ENCODE assay signal across 11 mouse cellular contexts in genomic region chr2:157064136-157064535, GRCm38 (mm10). TPM values are rescaled to one million over a fixed set of nuclear protein-coding genes. Genes with fewer than 3 reads are reported as not detected.
A peak's percentile ranks its signal among the peaks of the same experiment; 100 is the strongest.
DNase-seq lines count a peak whose midpoint lies in the region; ATAC-seq and TF ChIP-seq lines count a peak whose summit lies in the region.
"Had no signal": no experiment of that assay in that cellular context is flagged by ENCODE, and none has a peak within 500 bp of the region (broad histone marks: within the 10 kb centered on the region; RNA-seq: fewer than 3 reads in every experiment).

No protein-coding gene starts in this region.

- peak overlapping the region; percentile 65; the same call in 1 of the 2 replicates for H3K27ac ChIP-seq in heart, embryonic 10.5 days
- no peak overlapping the region for H3K27ac ChIP-seq in heart, embryonic 11.5 days (ENCODE audit: low read depth, low read length)
- H3K27ac ChIP-seq in spleen, adult 2 months (ENCODE audit: insufficient read depth, low read length) = 0 out of 2 replicates have a peak overlapping the region, but pooled peaks have one; percentile 4
- peak overlapping the region; percentile 23; the same call in 1 of the 2 replicates for H3K27ac ChIP-seq in neural tube, embryonic 14.5 days (ENCODE audit: low read depth, low read length)
- H3K27ac ChIP-seq: stomach, embryonic 15.5 days had no signal

- H3K4me3 ChIP-seq in heart, embryonic 10.5 days = no peak overlapping the region
- H3K4me3 ChIP-seq in heart, embryonic 11.5 days (ENCODE audit: low read depth, low read length) = no peak overlapping the region
- H3K4me3 ChIP-seq in spleen, adult 2 months (ENCODE audit: extremely low read depth, insufficient read depth, insufficient read length) = no peak overlapping the region
- no peak overlapping the region for H3K4me3 ChIP-seq in neural tube, embryonic 14.5 days (ENCODE audit: low read depth, low read length)
- H3K4me3 ChIP-seq: stomach, embryonic 15.5 days had no signal

- peaks cover 63% of the 10 kb centered on the region for H3K4me1 ChIP-seq in heart, embryonic 10.5 days
- H3K4me1 ChIP-seq in heart, embryonic 11.5 days (ENCODE audit: control insufficient read depth, insufficient read depth, low read length) = peaks cover 46% of the 10 kb centered on the region
- H3K4me1 ChIP-seq in spleen, adult 2 months (ENCODE audit: control insufficient read depth, insufficient read depth, insufficient read length) = peaks cover 16% of the 10 kb centered on the region; the same call in 1 of the 2 replicates
- peaks cover 46% of the 10 kb centered on the region for H3K4me1 ChIP-seq in neural tube, embryonic 14.5 days (ENCODE audit: control insufficient read depth, insufficient read depth, low read length)

- no peak overlapping the region for H3K9ac ChIP-seq in heart, embryonic 11.5 days (ENCODE audit: low read depth, low read length)
- H3K9ac ChIP-seq in neural tube, embryonic 14.5 days (replicated peaks; ENCODE audit: low read depth, low read length) = no peak overlapping the region
- H3K9ac ChIP-seq: stomach, embryonic 15.5 days had no signal

- H3K9me3 ChIP-seq in heart, embryonic 10.5 days = no peaks in the 10 kb centered on the region
- H3K9me3 ChIP-seq in heart, embryonic 11.5 days (replicated peaks; ENCODE audit: control insufficient read depth, low read length) = no peaks in the 10 kb centered on the region
- H3K9me3 ChIP-seq in neural tube, embryonic 14.5 days (ENCODE audit: control insufficient read depth, low read length) = no peaks in the 10 kb centered on the region
- H3K9me3 ChIP-seq: G1E; stomach, embryonic 15.5 days had no signal

- peaks cover 24% of the 10 kb centered on the region for H3K36me3 ChIP-seq in heart, embryonic 10.5 days
- H3K36me3 ChIP-seq in heart, embryonic 11.5 days (ENCODE audit: control insufficient read depth, insufficient read depth, low read length) = peaks cover 3% of the 10 kb centered on the region; the same call in 1 of the 2 replicates
- no peaks in the 10 kb centered on the region for H3K36me3 ChIP-seq in spleen, adult 2 months (ENCODE audit: control insufficient read depth, insufficient read depth, low read length)
- H3K36me3 ChIP-seq in neural tube, embryonic 14.5 days (ENCODE audit: control insufficient read depth, insufficient read depth, low read length) = peaks cover 11% of the 10 kb centered on the region; the same call in 1 of the 2 replicates
- H3K36me3 ChIP-seq: G1E had no signal

- ATAC-seq in heart, embryonic 11.5 days (replicated peaks; ENCODE audit: insufficient number of reproducible peaks, low FRiP score, low TSS enrichment) = no peak
- peak; percentile 27 to 40 for ATAC-seq in hematopoietic stem cell, adult 5-6 weeks (replicated peaks in 1 of 2; ENCODE audit: insufficient read depth in 1 of 2, low FRiP score in 2 of 2, low TSS enrichment in 1 of 2, low read depth in 1 of 2, poor library complexity in 2 of 2, severe bottlenecking in 2 of 2)
- ATAC-seq in neural tube, embryonic 14.5 days (ENCODE audit: low read depth) = peak; percentile 19; the same call in 1 of the 2 replicates

- DNase-seq in heart, embryonic 10.5 days (ENCODE audit: low spot score) = no peak
- DNase-seq in spleen, adult 2 months (ENCODE audit: low read depth in 1 of 2, low spot score in 2 of 2) = no peak
- DNase-seq in spleen, adult 12 weeks (ENCODE audit: low spot score) = no peak
- no peak for DNase-seq in embryo, embryonic 10.5 days (ENCODE audit: low spot score)
- no peak for DNase-seq in B cell, adult 2 months

- no peak for TF ChIP-seq POLR2A in spleen, adult 2 months (IDR thresholded peaks at IDR 0.05; ENCODE audit: low read depth, low read length)

- no peak overlapping the region for H3K4me2 ChIP-seq in heart, embryonic 11.5 days
- H3K4me2 ChIP-seq in neural tube, embryonic 14.5 days (ENCODE audit: low read depth, low read length) = no peak overlapping the region
- H3K4me2 ChIP-seq: stomach, embryonic 15.5 days had no signal

- no peaks in the 10 kb centered on the region for H3K27me3 ChIP-seq in heart, embryonic 10.5 days (ENCODE audit: insufficient read depth, poor library complexity, severe bottlenecking)
- H3K27me3 ChIP-seq in heart, embryonic 11.5 days (ENCODE audit: control insufficient read depth, insufficient read depth, low read length) = no peaks in the 10 kb centered on the region
- no peaks in the 10 kb centered on the region for H3K27me3 ChIP-seq in spleen, adult 2 months (ENCODE audit: control insufficient read depth, insufficient read depth, low read length)
- no peaks in the 10 kb centered on the region for H3K27me3 ChIP-seq in neural tube, embryonic 14.5 days (ENCODE audit: control insufficient read depth, insufficient read depth, low read length)
- H3K27me3 ChIP-seq: stomach, embryonic 15.5 days had no signal

- no peak for TF ChIP-seq CTCF in spleen, adult 2 months (IDR thresholded peaks at IDR 0.05; ENCODE audit: extremely low read depth, insufficient read depth, insufficient read length, insufficient replicate concordance)

- 76% methylated on average over 7 of the region's 7 CpGs for WGBS in heart, embryonic 10.5 days
- WGBS in heart, embryonic 11.5 days (ENCODE audit: insufficient replicate concordance) = 66% methylated on average over 7 of the region's 7 CpGs
- WGBS in spleen, adult 2 months = 11% methylated on average over 7 of the region's 7 CpGs
- 40% methylated on average over 7 of the region's 7 CpGs for WGBS in neural tube, embryonic 14.5 days

RNA-seq across cellular contexts. Expression of gene Soga1, which starts 14.9 kb away (rescaled TPM):
- 2.2 and 3.9 TPM in 2 replicates for polyA plus RNA-seq in heart, embryonic 10.5 days (2016; fragmentation: Nextera tagmentation; extraction: Ambion mirVana)
- 3.4 and 3.6 TPM in 2 replicates for polyA plus RNA-seq in heart, embryonic 11.5 days (2014; fragmentation: Nextera tagmentation; extraction: Ambion mirVana)
- 5.3 and 5.4 TPM in 2 replicates for polyA plus RNA-seq in spleen, adult 2 months (2012; rRNA removed)
- total RNA-seq in hematopoietic stem cell, adult 5-6 weeks (2017) = 7.4 and 10.0 TPM in 2 replicates
- polyA plus RNA-seq in neural tube, embryonic 14.5 days (2014; fragmentation: Nextera tagmentation; extraction: Ambion mirVana) = 10.0 and 10.2 TPM in 2 replicates

RNA-seq across cellular contexts. Expression of gene Tldc2, which starts 22.7 kb away (rescaled TPM):
- polyA plus RNA-seq in heart, embryonic 10.5 days (2016; fragmentation: Nextera tagmentation; extraction: Ambion mirVana) = not detected in 2 replicates
- 0.26 TPM in 1 of 2 replicates, not detected in the other for polyA plus RNA-seq in heart, embryonic 11.5 days (2014; fragmentation: Nextera tagmentation; extraction: Ambion mirVana)
- polyA plus RNA-seq in spleen, adult 2 months (2012; rRNA removed) = not detected in 2 replicates
- total RNA-seq in hematopoietic stem cell, adult 5-6 weeks (2017) = not detected in 2 replicates
- not detected in 2 replicates for polyA plus RNA-seq in neural tube, embryonic 14.5 days (2014; fragmentation: Nextera tagmentation; extraction: Ambion mirVana)
- total RNA-seq: G1E; liver, adult 2 months had no signal
- polyA plus RNA-seq: G1E; liver, adult 2 months; stomach, embryonic 15.5 days had no signal

RNA-seq across cellular contexts. Expression of gene Dsn1, which starts 57.2 kb away (rescaled TPM):
- 43.7 and 44.0 TPM in 2 replicates for polyA plus RNA-seq in heart, embryonic 10.5 days (2016; fragmentation: Nextera tagmentation; extraction: Ambion mirVana)
- polyA plus RNA-seq in heart, embryonic 11.5 days (2014; fragmentation: Nextera tagmentation; extraction: Ambion mirVana) = 38.4 and 48.4 TPM in 2 replicates
- polyA plus RNA-seq in spleen, adult 2 months (2012; rRNA removed) = 2.8 and 2.9 TPM in 2 replicates
- 38.5 and 53.8 TPM in 2 replicates for total RNA-seq in hematopoietic stem cell, adult 5-6 weeks (2017)
- polyA plus RNA-seq in neural tube, embryonic 14.5 days (2014; fragmentation: Nextera tagmentation; extraction: Ambion mirVana) = 6.8 and 8.5 TPM in 2 replicates
